ENCODE assay signal across 8 mouse cellular contexts in genomic region chr2:28535650-28536049, GRCm38 (mm10). TPM values are rescaled to one million over a fixed set of nuclear protein-coding genes. Genes with fewer than 3 reads are reported as not detected.
DNase-seq lines count a peak whose midpoint lies in the region; ATAC-seq and TF ChIP-seq lines count a peak whose summit lies in the region.

No protein-coding gene starts in this region.

- H3K9me3 ChIP-seq in heart, embryonic 15.5 days (replicated peaks) = no peaks in the 10 kb centered on the region
- H3K9me3 ChIP-seq in limb, embryonic 14.5 days (ENCODE audit: control insufficient read depth, low read length) = no peaks in the 10 kb centered on the region

- H3K27me3 ChIP-seq in heart, embryonic 15.5 days = no peaks in the 10 kb centered on the region
- no peaks in the 10 kb centered on the region for H3K27me3 ChIP-seq in limb, embryonic 14.5 days (ENCODE audit: control insufficient read depth, insufficient read depth, low read length)

- H3K36me3 ChIP-seq in heart, embryonic 15.5 days = no peaks in the 10 kb centered on the region
- H3K36me3 ChIP-seq in limb, embryonic 14.5 days (ENCODE audit: control insufficient read depth, insufficient read depth, low read length) = peaks cover 8% of the 10 kb centered on the region

- H3K4me2 ChIP-seq in heart, embryonic 15.5 days = peak overlapping the region; percentile 88
- peak overlapping the region; percentile 84 for H3K4me2 ChIP-seq in limb, embryonic 14.5 days (replicated peaks; ENCODE audit: low read depth, low read length, severe bottlenecking)

- DNase-seq in cerebellum, adult 8-10 months = no peak
- DNase-seq in ovary, postnatal 36 days (ENCODE audit: low spot score) = peak; percentile 47
- no peak for DNase-seq in ovary, adult 18-20 months (ENCODE audit: low spot score)
- no peak for DNase-seq in limb, embryonic 14.5 days (ENCODE audit: low spot score)
- no peak for DNase-seq in T-cell, adult 2 months (ENCODE audit: low spot score)
- DNase-seq in frontal cortex, postnatal 25 days (ENCODE audit: low spot score in 2 of 2) = no peak

- peak overlapping the region; percentile 84 for H3K27ac ChIP-seq in heart, embryonic 15.5 days
- no peak overlapping the region for H3K27ac ChIP-seq in limb, embryonic 14.5 days (replicated peaks; ENCODE audit: low read depth, low read length)

- H3K9ac ChIP-seq in heart, embryonic 15.5 days = no peak overlapping the region
- H3K9ac ChIP-seq in limb, embryonic 14.5 days (ENCODE audit: low read depth, low read length, severe bottlenecking) = peak overlapping the region; percentile 2; the same call in 1 of the 2 replicates

- ATAC-seq in cerebellum, adult (ENCODE audit: insufficient number of reproducible peaks, low FRiP score, low TSS enrichment) = peak; percentile 16; the same call in 1 of the 2 replicates
- no peak for ATAC-seq in heart, embryonic 15.5 days (replicated peaks; ENCODE audit: insufficient number of reproducible peaks, insufficient read depth, low FRiP score, low read depth)
- no peak for ATAC-seq in limb, embryonic 14.5 days (ENCODE audit: low FRiP score, low read depth)

- 32% methylated on average over 7 of the region's 7 CpGs for WGBS in heart, embryonic 15.5 days
- 20% methylated on average over 7 of the region's 7 CpGs for WGBS in limb, embryonic 14.5 days

- no peak for TF ChIP-seq POLR2A in limb, embryonic 14.5 days (IDR thresholded peaks at IDR 0.05; ENCODE audit: borderline replicate concordance, extremely low read depth, insufficient read depth, insufficient read length)

- peaks cover 94% of the 10 kb centered on the region for H3K4me1 ChIP-seq in heart, embryonic 15.5 days (replicated peaks)
- peaks cover 65% of the 10 kb centered on the region for H3K4me1 ChIP-seq in limb, embryonic 14.5 days (ENCODE audit: control insufficient read depth, insufficient read depth, low read length)

- peak overlapping the region; percentile 78; the same call in 1 of the 2 replicates for H3K4me3 ChIP-seq in heart, embryonic 15.5 days
- peak overlapping the region; percentile 52; the same call in 1 of the 2 replicates for H3K4me3 ChIP-seq in limb, embryonic 14.5 days (replicated peaks; ENCODE audit: low read length)

RNA-seq across cellular contexts. Expression of gene Ralgds, which starts 22.7 kb away (rescaled TPM):
- polyA plus RNA-seq in heart, embryonic 15.5 days (2015; fragmentation: Nextera tagmentation; extraction: Ambion mirVana) = 17.5 and 24.6 TPM in 2 replicates
- 86.6 and 108 TPM in 2 replicates for polyA plus RNA-seq in limb, embryonic 14.5 days (2012; rRNA removed)
- 61.6 and 63.1 TPM in 2 replicates for polyA plus RNA-seq in limb, embryonic 14.5 days (2014; fragmentation: Nextera tagmentation; extraction: Ambion mirVana)

RNA-seq across cellular contexts. Expression of gene Cel, which starts 27.6 kb away (rescaled TPM):
- polyA plus RNA-seq in heart, embryonic 15.5 days (2015; fragmentation: Nextera tagmentation; extraction: Ambion mirVana) = 0.25 TPM in 1 of 2 replicates, not detected in the other
- 0.06 and 0.12 TPM in 2 replicates for polyA plus RNA-seq in limb, embryonic 14.5 days (2012; rRNA removed)
- polyA plus RNA-seq in limb, embryonic 14.5 days (2014; fragmentation: Nextera tagmentation; extraction: Ambion mirVana) = not detected in 2 replicates

RNA-seq across cellular contexts. Expression of gene Gm10134, which starts 29.8 kb away (rescaled TPM):
- polyA plus RNA-seq in heart, embryonic 15.5 days (2015; fragmentation: Nextera tagmentation; extraction: Ambion mirVana) = 1.3 and 1.5 TPM in 2 replicates
- 1.1 TPM in 1 of 2 replicates, not detected in the other for polyA plus RNA-seq in limb, embryonic 14.5 days (2012; rRNA removed)
- polyA plus RNA-seq in limb, embryonic 14.5 days (2014; fragmentation: Nextera tagmentation; extraction: Ambion mirVana) = 0.61 and 1.1 TPM in 2 replicates

RNA-seq across cellular contexts. Expression of gene Gbgt1, which starts 39.0 kb away (rescaled TPM):
- 0.67 and 1.1 TPM in 2 replicates for polyA plus RNA-seq in heart, embryonic 15.5 days (2015; fragmentation: Nextera tagmentation; extraction: Ambion mirVana)
- 2.1 and 3.3 TPM in 2 replicates for polyA plus RNA-seq in limb, embryonic 14.5 days (2012; rRNA removed)
- 1.0 and 1.4 TPM in 2 replicates for polyA plus RNA-seq in limb, embryonic 14.5 days (2014; fragmentation: Nextera tagmentation; extraction: Ambion mirVana)

RNA-seq across cellular contexts. Expression of gene Gtf3c5, which starts 47.9 kb away (rescaled TPM):
- 24.0 and 27.8 TPM in 2 replicates for polyA plus RNA-seq in heart, embryonic 15.5 days (2015; fragmentation: Nextera tagmentation; extraction: Ambion mirVana)
- polyA plus RNA-seq in limb, embryonic 14.5 days (2012; rRNA removed) = 52.4 and 52.6 TPM in 2 replicates
- polyA plus RNA-seq in limb, embryonic 14.5 days (2014; fragmentation: Nextera tagmentation; extraction: Ambion mirVana) = 29.7 and 31.1 TPM in 2 replicates
